Mouse (Mus musculus): ENCODE measurements around the gene Tubgcp3.

DNA sequence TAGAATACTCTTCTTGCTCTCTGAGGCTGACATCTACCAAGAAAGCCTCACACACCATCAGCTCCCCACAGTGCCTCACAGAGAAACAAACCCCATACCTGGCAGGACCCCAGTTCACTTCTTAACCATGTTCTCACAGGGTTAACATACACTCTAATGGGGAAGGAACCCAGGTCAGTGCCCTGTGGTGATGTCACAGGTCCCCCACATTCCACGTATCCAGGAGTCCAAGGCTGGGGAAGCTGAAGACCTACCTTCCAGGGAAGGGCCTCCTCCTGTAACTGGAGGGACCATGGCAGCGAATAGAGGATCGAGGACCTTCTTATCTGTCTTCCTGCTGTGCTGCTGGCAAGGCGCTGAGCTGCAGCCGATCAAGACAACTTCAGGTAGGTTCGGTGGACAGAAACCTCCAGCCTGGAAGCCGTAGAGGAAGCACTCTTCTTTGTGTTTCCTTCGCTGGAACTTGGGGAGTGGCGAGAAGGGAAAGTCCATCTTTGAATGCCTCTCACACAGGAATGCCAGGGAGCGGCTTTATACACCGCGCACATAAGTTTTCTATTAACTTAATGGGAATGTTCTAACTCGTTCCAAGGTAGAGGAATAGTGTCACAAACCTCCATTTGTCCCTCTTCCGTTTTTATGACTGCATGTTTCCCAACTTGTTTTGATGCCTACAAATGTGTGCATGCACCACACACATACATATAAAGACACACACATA, 99.1 kb downstream of the Tubgcp3 start, which contains the start of gene Spaca7:
- TF ChIP-seq CTCF (IDR thresholded peaks at IDR 0.05) (no peak), EP300 (IDR thresholded peaks at IDR 0.05) (no peak)

All from lung, postnatal 0 days (tissue).